Mouse (Mus musculus): ENCODE data around the gene Metap1. TPM values are rescaled to one million over a fixed set of nuclear protein-coding genes. Genes with fewer than 3 reads are reported as not detected.

Metap1 gene
- total RNA-seq, 4 experiments from 2014 or later = 46.0 to 50.2 (median 47.7) TPM

DNA sequence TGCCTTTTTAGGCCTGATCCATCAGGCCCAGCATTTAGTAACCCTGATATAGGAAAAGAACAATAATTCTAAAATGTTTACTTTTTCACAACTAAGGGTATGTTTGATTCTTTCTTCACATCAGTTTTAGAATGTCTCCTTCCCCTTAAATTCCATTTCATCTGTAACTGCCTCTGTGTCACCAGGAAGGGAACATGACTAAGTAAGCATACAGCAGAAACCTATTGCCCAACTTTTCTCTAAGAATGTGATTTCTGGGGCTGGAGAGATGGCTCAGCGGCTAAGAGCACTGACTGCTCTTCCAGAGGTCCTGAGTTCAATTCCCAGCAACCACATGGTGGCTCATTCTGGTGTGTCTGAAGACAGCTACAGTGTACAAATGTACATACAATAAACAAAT lies 35.1 kb downstream of the Metap1 start:
- no peak for DNase-seq (ENCODE audit: low spot score in 2 of 2)

GRCm38 (mm10) chr3:138452169-138452568 lies 37.1 kb downstream of the Metap1 start:
- no peak for DNase-seq (ENCODE audit: low spot score in 2 of 2)

GRCm38 (mm10) chr3:138448077-138448860 lies 41.0 kb downstream of the Metap1 start:
- no peak for DNase-seq (ENCODE audit: low spot score in 2 of 2)

DNA sequence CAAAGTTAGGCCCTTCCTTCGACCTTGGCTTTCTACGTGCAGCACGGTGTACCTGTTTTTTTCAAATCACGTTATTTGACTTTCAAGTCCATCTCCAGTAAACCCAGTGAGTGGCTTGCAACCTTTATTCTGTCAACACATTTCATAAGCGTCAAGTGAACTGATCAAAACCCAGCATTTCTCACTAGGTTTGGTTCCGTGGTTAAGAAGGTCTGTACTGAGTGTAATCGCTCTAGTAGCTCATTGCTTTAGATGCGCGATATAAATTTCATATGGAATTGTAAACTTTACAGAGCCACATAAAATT lies 45.9 kb downstream of the Metap1 start:
- no peak for DNase-seq (ENCODE audit: low spot score in 2 of 2)

- peak; percentile 82 to 84 for DNase-seq (ENCODE audit: low spot score in 2 of 2)
Observed at GRCm38 (mm10) chr3:138442612-138443464, 46.5 kb downstream of the Metap1 start, which contains the start of gene Adh5. TSS of gene Adh5 (plus strand) at chr3:138443093.

DNA sequence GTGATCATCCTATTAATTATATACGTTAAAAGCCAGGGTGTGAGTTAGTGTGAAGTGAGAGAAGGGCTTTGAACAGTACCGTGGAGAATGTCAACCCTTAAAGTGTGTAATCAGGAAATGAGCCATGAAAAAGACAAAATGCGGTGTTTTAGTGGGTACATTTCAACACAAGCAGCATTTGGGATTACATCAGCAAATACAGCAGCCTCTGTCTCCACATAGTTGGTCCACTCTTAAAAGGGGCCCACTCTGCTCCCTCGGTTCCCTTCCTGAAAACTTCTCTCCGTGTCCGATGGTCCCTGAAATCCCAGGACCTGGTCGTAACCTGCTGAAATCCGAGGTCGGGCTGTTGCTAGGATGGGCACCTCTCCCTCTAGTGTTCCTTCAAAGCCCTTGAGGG lies 47.1 kb downstream of the Metap1 start:
- DNase-seq (ENCODE audit: low spot score in 2 of 2) = peak in 1 of 2 experiments; percentile 47

DNA sequence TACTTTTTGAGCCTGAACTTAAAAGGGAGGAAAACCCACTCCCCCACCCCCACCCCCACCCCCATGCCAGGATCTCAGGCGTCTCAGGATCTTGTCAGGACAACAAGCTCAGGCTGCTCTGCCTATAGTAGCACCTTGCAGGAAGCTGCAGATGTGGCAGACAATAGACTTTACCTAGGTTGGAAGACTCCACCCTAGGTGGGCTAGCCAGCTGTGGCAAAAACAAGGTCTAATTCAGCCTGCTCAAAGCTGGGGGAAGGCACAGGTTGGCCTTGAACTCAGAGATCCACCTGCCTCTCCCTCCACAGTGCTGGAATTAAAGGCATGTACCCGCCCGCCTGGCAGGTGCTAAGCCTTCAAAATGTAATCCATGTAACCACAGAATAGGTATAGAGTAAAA lies 50.6 kb downstream of the Metap1 start:
- no peak for DNase-seq (ENCODE audit: low spot score in 2 of 2)

DNA sequence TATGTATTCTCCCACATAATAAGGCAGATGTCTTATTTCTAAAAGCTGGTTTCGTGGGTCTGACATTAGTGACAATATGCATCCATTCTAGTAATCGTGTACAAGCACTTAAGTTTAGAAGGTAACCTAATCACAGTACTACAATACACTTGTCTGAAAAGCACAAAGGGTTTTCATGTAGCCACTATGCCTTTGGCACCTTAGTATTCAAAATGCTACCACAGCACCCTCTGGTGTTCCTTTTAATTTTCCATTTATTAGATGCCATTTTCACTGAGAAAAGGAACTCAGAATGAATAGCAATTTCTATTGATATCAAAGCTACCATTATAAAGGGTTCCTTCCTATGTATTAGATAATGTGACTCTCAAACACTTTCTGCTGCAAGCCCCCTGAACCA lies 57.5 kb downstream of the Metap1 start:
- DNase-seq (ENCODE audit: low spot score in 2 of 2) = no peak

DNA sequence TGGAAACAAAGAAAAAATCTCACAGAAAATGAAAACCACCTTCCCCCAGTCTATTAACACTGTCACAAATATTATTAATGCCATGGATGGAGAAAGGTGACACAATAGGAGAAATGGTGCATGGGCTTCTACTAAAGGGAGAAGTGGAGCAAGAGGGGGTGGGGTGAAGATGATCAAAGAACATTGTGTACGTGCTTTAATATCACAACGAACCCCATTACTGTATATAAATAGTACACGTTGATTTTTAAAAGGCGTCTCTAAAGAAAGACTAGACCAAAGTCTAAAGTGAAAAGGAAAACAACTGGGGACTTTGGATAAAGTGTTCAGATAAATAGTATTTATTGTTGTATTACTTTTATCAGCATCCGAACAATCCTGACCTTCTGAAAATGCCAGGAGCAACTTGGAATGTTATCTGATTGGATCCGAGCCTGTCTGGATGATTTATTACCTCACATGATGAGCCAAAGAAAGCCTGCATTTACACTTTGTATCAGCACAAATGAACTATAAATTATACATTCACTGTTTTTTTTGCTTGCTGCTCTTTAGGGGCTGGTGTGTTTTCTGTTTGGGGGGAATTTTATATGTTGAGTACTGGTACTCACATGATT lies 58.8 kb downstream of the Metap1 start:
- DNase-seq (ENCODE audit: low spot score in 2 of 2) = no peak

DNA sequence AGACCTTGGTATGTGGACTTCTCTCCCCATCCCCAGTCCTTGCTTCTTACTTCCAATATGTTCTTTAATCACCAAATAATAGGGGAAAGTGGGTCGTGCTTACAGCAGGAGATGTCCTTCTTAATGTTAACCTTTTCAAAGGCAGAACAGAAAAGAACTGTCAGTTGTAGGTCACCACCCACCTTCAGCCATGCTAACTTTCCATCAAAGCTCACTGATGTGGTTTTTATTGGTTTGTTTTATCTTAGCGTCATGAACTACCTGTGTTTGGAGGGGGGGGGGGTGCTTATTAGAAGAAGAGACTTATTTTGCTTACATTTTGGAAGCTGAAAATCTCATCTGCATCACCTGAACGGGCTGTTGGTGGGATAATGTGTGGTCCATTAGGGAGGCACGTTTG lies 65.1 kb downstream of the Metap1 start:
- no peak for DNase-seq (ENCODE audit: low spot score in 2 of 2)

GRCm38 (mm10) chr3:138423664-138424063 lies 65.7 kb downstream of the Metap1 start:
- no peak for DNase-seq (ENCODE audit: low spot score in 2 of 2)

DNA sequence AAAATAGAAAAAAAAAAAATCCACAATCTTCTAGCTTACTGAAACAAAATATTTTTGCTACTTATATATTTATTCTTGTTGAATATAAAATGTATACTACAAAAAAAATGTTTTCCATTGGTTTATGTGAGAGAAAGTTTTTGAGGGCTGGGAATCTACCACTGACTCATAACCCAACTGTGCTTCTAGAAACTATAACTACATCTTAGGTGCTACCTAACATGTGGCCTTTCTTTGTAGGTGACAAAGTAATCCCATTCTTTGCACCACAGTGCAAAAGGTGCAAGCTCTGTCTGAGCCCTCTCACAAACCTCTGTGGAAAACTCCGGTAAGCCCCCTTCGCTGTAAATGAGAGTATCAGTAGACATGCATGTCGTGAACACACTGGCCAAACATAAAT lies 68.9 kb downstream of the Metap1 start:
- DNase-seq (ENCODE audit: low spot score in 2 of 2) = no peak

- no peak for DNase-seq (ENCODE audit: low spot score in 2 of 2)
Observed at GRCm38 (mm10) chr3:138419369-138419768, 69.9 kb downstream of the Metap1 start.

GRCm38 (mm10) chr3:138415121-138415690 lies 74.1 kb downstream of the Metap1 start, which contains the start of gene Adh4:
TSS of gene Adh4 (plus strand) at chr3:138415466.
- no peak for DNase-seq (ENCODE audit: low spot score in 2 of 2)

DNA sequence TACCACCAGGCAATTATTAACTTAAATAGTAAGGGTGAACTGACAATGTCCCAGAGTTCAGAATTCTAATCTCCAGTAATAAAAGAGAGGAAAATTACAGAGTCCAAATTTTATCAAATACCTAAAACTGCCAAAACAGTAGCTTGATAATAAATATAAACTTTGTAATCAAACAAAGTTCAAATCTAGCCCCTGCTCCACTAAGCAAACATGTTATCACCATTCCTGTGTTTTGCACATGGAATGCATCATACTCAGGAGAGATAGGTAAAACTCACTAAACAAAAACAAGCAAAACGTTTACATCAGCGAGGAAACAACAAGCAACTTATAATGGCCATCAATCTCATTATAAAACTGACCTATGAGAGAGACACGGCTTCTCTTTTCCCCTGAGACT lies 79.1 kb downstream of the Metap1 start:
- no peak for DNase-seq (ENCODE audit: low spot score in 2 of 2)

- DNase-seq (ENCODE audit: low spot score in 2 of 2) = no peak
Observed at GRCm38 (mm10) chr3:138409585-138409984, 79.7 kb downstream of the Metap1 start.

Small RNAs within 50 kb of the gene (microRNA-seq; reads per million reads assigned to microRNA genes)
- 0 to 0.76 reads per million in 2 experiments for gene Mir1956

Other genes starting within 250 kb of the Metap1 start
- gene Adh1, start 228.5 kb downstream of the Metap1 start, total RNA-seq (2022) = 1 to 10 TPM; 1.1 to 2.1 (median 1.8) TPM
- gene Adh6a, start 176.2 kb downstream of the Metap1 start, total RNA-seq (2022) = not detected
- gene Adh6b, start 147.7 kb downstream of the Metap1 start, total RNA-seq (2022) = not detected
- not detected for gene Adh4, start 74.0 kb downstream of the Metap1 start, total RNA-seq (2022)
- 10 to 100 TPM; 63.2 to 74.4 (median 69.9) TPM for gene Adh5, start 46.4 kb downstream of the Metap1 start, total RNA-seq (2022)
- gene Eif4e, start 36.7 kb upstream of the Metap1 start, total RNA-seq (2022) = 100 to 1,000 TPM; 167 to 181 (median 177) TPM

Data from layer of hippocampus, adult 8-10 months (tissue).